Mouse (Mus musculus) adrenal gland, adult 8-10 months (tissue): Measurements from ENCODE around the gene Olfr1229. TPM values are rescaled to one million over a fixed set of nuclear protein-coding genes. Genes with fewer than 3 reads are reported as not detected.

Source experiments
- DNase-seq: peaks from one replicate; pipeline ENCODE4 v3.0.0; 2022
- total RNA-seq, 4 experiments: library from RNA; stranded (reverse); gene quantifications; 2 replicates each; pipeline ENCODE4 v1.2.4; 2022

Olfr1229 gene
- not detected for total RNA-seq

GRCm38 (mm10) chr2:89287914-89288313 lies at the start of gene Olfr1229:
Gene Olfr1229, minus strand, starts transcription at chr2:89288014.
- no peak for DNase-seq

DNA sequence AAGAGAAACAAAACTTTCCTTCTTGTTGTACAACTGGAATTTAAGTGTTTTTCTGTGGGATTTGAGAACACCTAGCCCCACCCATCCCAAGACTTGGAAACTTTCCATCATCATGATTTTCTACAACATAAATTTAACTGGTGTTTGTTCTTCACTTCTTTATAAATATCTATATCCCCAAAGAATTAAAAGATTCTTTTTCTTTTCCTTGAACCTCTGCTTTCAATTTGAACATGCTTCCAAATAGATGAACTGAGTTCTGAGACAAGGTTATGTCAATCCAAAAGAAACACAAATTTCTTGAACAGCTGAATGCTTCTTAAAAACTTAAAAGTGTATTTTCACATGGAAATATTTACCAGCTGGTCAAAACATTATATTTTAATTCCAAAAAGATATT lies 41.8 kb upstream of the Olfr1229 start, which contains the start of gene Olfr1232:
Gene Olfr1232 (minus strand): TSS at position 101 of the 400 bp plus-strand sequence.
- no peak for DNase-seq

DNA sequence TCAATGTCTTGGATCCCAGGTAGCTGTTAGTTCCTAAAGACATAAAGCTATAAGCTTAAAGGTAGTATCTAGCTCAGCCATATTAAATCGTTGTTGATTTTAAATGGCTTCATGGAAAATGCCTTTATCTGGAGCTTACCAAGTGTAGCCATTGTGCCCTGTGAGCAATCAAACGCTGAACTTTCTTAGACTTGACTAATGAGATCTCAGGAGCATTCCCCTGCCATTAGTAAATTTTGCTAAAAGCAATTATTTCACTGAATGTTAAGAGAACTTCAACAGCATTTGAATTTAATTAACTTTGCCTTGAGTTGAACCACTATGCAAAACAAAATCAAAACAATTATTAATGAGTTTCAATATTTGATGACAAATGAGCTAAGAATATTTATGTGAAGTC lies 19.2 kb upstream of the Olfr1229 start, which contains the start of gene Olfr1231:
Gene Olfr1231 (minus strand): TSS at position 101 of the 400 bp plus-strand sequence.
- no peak for DNase-seq

GRCm38 (mm10) chr2:89297168-89297567 lies 9.4 kb upstream of the Olfr1229 start, which contains the start of gene Olfr1230:
Gene Olfr1230, minus strand, starts transcription at chr2:89297268.
- no peak for DNase-seq

DNA sequence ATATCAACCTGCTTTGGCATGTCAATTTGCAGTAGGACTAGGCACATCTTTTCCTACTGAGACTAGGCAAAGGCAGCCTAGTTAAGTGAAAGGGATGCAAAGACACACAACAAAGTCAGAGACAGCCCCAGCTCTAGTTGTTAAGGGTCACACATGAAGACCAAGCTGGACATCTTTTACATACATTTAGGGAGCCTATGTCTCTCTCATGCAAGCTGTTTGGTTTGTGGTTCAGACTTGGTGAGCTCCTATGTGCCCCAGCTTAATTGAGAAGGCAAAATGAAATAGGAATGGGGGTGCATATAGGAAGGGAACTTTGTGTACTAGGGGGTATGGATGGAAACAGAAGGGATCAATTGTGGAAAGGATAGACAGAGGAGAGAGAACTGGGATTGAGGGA lies 33.9 kb downstream of the Olfr1229 start, which contains the start of gene Olfr1228:
Gene Olfr1228 (minus strand): TSS at position 101 of the 400 bp plus-strand sequence.
- no peak for DNase-seq

Other genes with a start within 250 kb of the Olfr1229 start
- gene Olfr1218, start 226.8 kb downstream of the Olfr1229 start, total RNA-seq = not detected
- not detected for gene Olfr1219, start 204.5 kb downstream of the Olfr1229 start, total RNA-seq
- not detected for gene Olfr1220, start 181.2 kb downstream of the Olfr1229 start, total RNA-seq
- gene Olfr1221, start 170.7 kb downstream of the Olfr1229 start, total RNA-seq = not detected
- not detected for gene Olfr1222, start 155.0 kb downstream of the Olfr1229 start, total RNA-seq
- not detected for gene Olfr1223, start 136.5 kb downstream of the Olfr1229 start, total RNA-seq
- gene Olfr1224-ps1, start 123.9 kb downstream of the Olfr1229 start, total RNA-seq = not detected
- not detected for gene Olfr1225, start 113.3 kb downstream of the Olfr1229 start, total RNA-seq
- gene Olfr1226, start 88.0 kb downstream of the Olfr1229 start, total RNA-seq = not detected
- gene Olfr1228, start 34.0 kb downstream of the Olfr1229 start, total RNA-seq = not detected
- gene Olfr1230, start 9.3 kb upstream of the Olfr1229 start, total RNA-seq = not detected
- not detected for gene Olfr1231, start 19.1 kb upstream of the Olfr1229 start, total RNA-seq
- not detected for gene Olfr1232, start 41.7 kb upstream of the Olfr1229 start, total RNA-seq
- gene Olfr1233, start 54.4 kb upstream of the Olfr1229 start, total RNA-seq = not detected
- gene Olfr1234, start 76.9 kb upstream of the Olfr1229 start, total RNA-seq = not detected
- not detected for gene Olfr1238, start 121.7 kb upstream of the Olfr1229 start, total RNA-seq
- not detected for gene Olfr1239, start 132.4 kb upstream of the Olfr1229 start, total RNA-seq
- gene Olfr1240, start 155.0 kb upstream of the Olfr1229 start, total RNA-seq = not detected
- gene Olfr1241, start 199.1 kb upstream of the Olfr1229 start, total RNA-seq = not detected
- gene Olfr1242, start 210.3 kb upstream of the Olfr1229 start, total RNA-seq = not detected
- gene Olfr1243, start 243.5 kb upstream of the Olfr1229 start, total RNA-seq = not detected